Mouse (Mus musculus): ENCODE results near the gene Lin7c. TPM values are rescaled to one million over a fixed set of nuclear protein-coding genes. Genes with fewer than 3 reads are reported as not detected.

Gene Lin7c
- 59.1 TPM for polyA plus RNA-seq (2014; fragmentation: Illumina TruSeq; extraction: RNeasy Lipid Tissue Mini Kit (QIAGEN cat#74804); ENCODE audit: low read depth, low replicate concordance)

DNA sequence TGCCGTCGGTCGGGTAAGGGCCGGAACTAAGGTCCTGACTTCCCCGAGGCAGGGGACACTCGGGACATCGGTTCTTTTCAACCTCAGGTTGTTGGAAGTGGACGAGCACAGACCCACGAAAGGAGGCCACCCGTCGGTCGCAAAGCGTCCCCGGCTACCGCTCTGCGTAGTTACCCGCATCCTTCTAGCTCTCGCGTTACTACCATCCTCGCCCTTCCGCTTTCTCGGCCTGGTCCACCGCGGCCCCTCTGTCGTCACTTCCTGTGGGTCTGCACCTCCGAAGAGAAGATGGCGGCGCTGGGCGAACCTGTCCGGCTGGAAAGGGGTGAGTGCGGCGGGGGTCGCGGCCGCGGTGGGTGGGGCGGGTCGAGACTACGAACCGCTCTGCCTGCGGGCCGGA, at the start of gene Lin7c:
Gene Lin7c (plus strand): TSS at position 257 of the 400 bp plus-strand sequence.

GRCm38 (mm10) chr2:109917496-109918413, 27.1 kb downstream of the Lin7c start, which contains the start of gene Lgr4:
TSS of gene Lgr4 (plus strand) at chr2:109917647.

Other genes starting within 250 kb of the Lin7c start
- gene Bdnf, start 216.2 kb upstream of the Lin7c start, polyA plus RNA-seq (2014; fragmentation: Illumina TruSeq; extraction: RNeasy Lipid Tissue Mini Kit (QIAGEN cat#74804); ENCODE audit: low read depth, low replicate concordance), result 0.69 TPM
- 42.9 TPM for gene Lgr4, start 26.8 kb downstream of the Lin7c start, polyA plus RNA-seq (2014; fragmentation: Illumina TruSeq; extraction: RNeasy Lipid Tissue Mini Kit (QIAGEN cat#74804); ENCODE audit: low read depth, low replicate concordance)
- 2.7 TPM for gene Ccdc34, start 127.0 kb downstream of the Lin7c start, polyA plus RNA-seq (2014; fragmentation: Illumina TruSeq; extraction: RNeasy Lipid Tissue Mini Kit (QIAGEN cat#74804); ENCODE audit: low read depth, low replicate concordance)